Mouse (Mus musculus) MEL (cell line): ENCODE results near the gene Csad. TPM values are rescaled to one million over a fixed set of nuclear protein-coding genes. Genes with fewer than 3 reads are reported as not detected.

Source experiments
- DNase-seq: peaks from one replicate; pipeline ENCODE4 v3.0.0; 2011; ENCODE audit warnings: low read depth, low spot score
- H3K27ac ChIP-seq: 2 replicates; pipeline ENCODE4 v1.5.1; 2012; ENCODE audit warnings: low read depth, mild to moderate bottlenecking, control low read depth, low read length, moderate library complexity; ENCODE audit not compliant: control insufficient read depth
- H3K27me3 ChIP-seq, 2 experiments: fragments of 150-350 bp in 1 of 2; sonication (generic) in 1 of 2; 2 replicates each; pipeline ENCODE4 v1.6.1; 2012; ENCODE audit warnings: low read length in 2 of 2, mild to moderate bottlenecking in 2 of 2, improper control_type of control experiment in 1 of 2, moderate library complexity in 1 of 2; ENCODE audit not compliant: insufficient read depth in 2 of 2, control insufficient read depth in 1 of 2
- H3K36me3 ChIP-seq, 2 experiments: 2 replicates each; pipeline ENCODE4 v1.6.1; 2012 to 2014; ENCODE audit warnings: low read length in 2 of 2, improper control_type of control experiment in 1 of 2, inconsistent platforms in 1 of 2, mild to moderate bottlenecking in 1 of 2; ENCODE audit not compliant: insufficient read depth in 2 of 2, control insufficient read depth in 1 of 2
- H3K4me1 ChIP-seq, 2 experiments: fragments of 150-350 bp in 1 of 2; sonication (generic) in 1 of 2; 2 replicates each; pipeline ENCODE4 v1.6.1; 2012; ENCODE audit warnings: low read length in 2 of 2, improper control_type of control experiment in 1 of 2, mild to moderate bottlenecking in 1 of 2; ENCODE audit not compliant: insufficient read depth in 2 of 2, control insufficient read depth in 1 of 2
- H3K4me3 ChIP-seq, 2 experiments: fragments of 150-350 bp in 1 of 2; sonication (generic) in 1 of 2; 2 replicates each; pipeline ENCODE4 v1.5.1; 2012; ENCODE audit warnings: low read depth in 2 of 2, low read length in 2 of 2, mild to moderate bottlenecking in 2 of 2, moderate library complexity in 2 of 2, control low read depth in 1 of 2, improper control_type of control experiment in 1 of 2; ENCODE audit not compliant: control insufficient read depth in 1 of 2, insufficient read depth in 1 of 2
- H3K79me2 ChIP-seq: 2 replicates; pipeline ENCODE4 v1.6.1; 2012; ENCODE audit warnings: mild to moderate bottlenecking, low read length, moderate library complexity; ENCODE audit not compliant: control insufficient read depth, poor library complexity, insufficient read depth
- H3K9ac ChIP-seq: 2 replicates; pipeline ENCODE4 v1.6.1; 2012; ENCODE audit warnings: low read depth, mild to moderate bottlenecking, control low read depth, low read length, moderate library complexity; ENCODE audit not compliant: control insufficient read depth, poor library complexity, severe bottlenecking
- H3K9me3 ChIP-seq: fragments of 150-350 bp; sonication (generic); replicated peaks from 2 replicates; pipeline ENCODE4 v1.6.1; 2012; ENCODE audit warnings: mild to moderate bottlenecking, low read length, improper control_type of control experiment, moderate library complexity; ENCODE audit not compliant: insufficient read depth
- BHLHE40 ChIP-seq: IDR thresholded peaks from 2 replicates; pipeline ENCODE4 v1.6.1; 2012; ENCODE audit warnings: low read depth, mild to moderate bottlenecking, inconsistent platforms, low read length, improper control_type of control experiment, borderline replicate concordance
- CHD2 ChIP-seq: IDR thresholded peaks from 2 replicates; pipeline ENCODE4 v1.6.1; 2011; ENCODE audit warnings: low read length, improper control_type of control experiment
- CTCF ChIP-seq, 3 experiments: IDR thresholded peaks in 2 of 3; conservative IDR thresholded peaks in 1 of 3; 2 replicates each; pipeline ENCODE4 v1.5.1; 2011 to 2012; ENCODE audit warnings: low read length in 3 of 3, low read depth in 2 of 3, mild to moderate bottlenecking in 2 of 3, improper control_type of control experiment in 1 of 3, inconsistent platforms in 1 of 3, mixed read lengths in 1 of 3, moderate library complexity in 1 of 3; ENCODE audit not compliant: control insufficient read depth in 1 of 3, insufficient read depth in 1 of 3, poor library complexity in 1 of 3, severe bottlenecking in 1 of 3
- E2F4 ChIP-seq: IDR thresholded peaks from 2 replicates; pipeline ENCODE4 v1.6.1; 2011; ENCODE audit warnings: low read depth, low read length, improper control_type of control experiment, borderline replicate concordance
- ELF1 ChIP-seq: IDR thresholded peaks from 2 replicates; pipeline ENCODE4 v1.6.1; 2014; ENCODE audit warnings: low read depth, mild to moderate bottlenecking, inconsistent platforms, low read length, improper control_type of control experiment, moderate library complexity
- EP300 ChIP-seq, 2 experiments: IDR thresholded peaks; 2 replicates each; pipeline ENCODE4 v1.6.1; 2011; ENCODE audit warnings: improper control_type of control experiment in 2 of 2, low read length in 2 of 2, low read depth in 1 of 2, mild to moderate bottlenecking in 1 of 2
- GABPA ChIP-seq: IDR thresholded peaks from 2 replicates; pipeline ENCODE4 v1.6.1; 2012; ENCODE audit warnings: low read depth, mild to moderate bottlenecking, inconsistent platforms, low read length, improper control_type of control experiment, moderate library complexity
- GATA1 ChIP-seq: IDR thresholded peaks from 2 replicates; pipeline ENCODE4 v1.6.1; 2011; ENCODE audit warnings: low read depth, low read length, improper control_type of control experiment
- HCFC1 ChIP-seq: IDR thresholded peaks from 2 replicates; pipeline ENCODE4 v1.6.1; 2012; ENCODE audit warnings: low read depth, mild to moderate bottlenecking, inconsistent platforms, low read length, improper control_type of control experiment, moderate library complexity
- JUND ChIP-seq: IDR thresholded peaks from 2 replicates; pipeline ENCODE4 v1.6.1; 2011; ENCODE audit warnings: low read depth, mild to moderate bottlenecking, improper control_type of control experiment, low read length
- KAT2A ChIP-seq: conservative IDR thresholded peaks from 2 replicates; pipeline ENCODE4 v1.6.1; 2012; ENCODE audit warnings: low read depth, low read length, improper control_type of control experiment, inconsistent platforms
- MAFK ChIP-seq: IDR thresholded peaks from 2 replicates; pipeline ENCODE4 v1.6.1; 2011; ENCODE audit warnings: low read depth, mild to moderate bottlenecking, low read length, improper control_type of control experiment, borderline replicate concordance
- MEF2A ChIP-seq: IDR thresholded peaks from 2 replicates; pipeline ENCODE4 v1.6.1; 2014; ENCODE audit warnings: low read depth, mild to moderate bottlenecking, inconsistent platforms, low read length, improper control_type of control experiment; ENCODE audit not compliant: poor library complexity, insufficient replicate concordance, severe bottlenecking; ENCODE audit errors: extremely low read depth
- MXI1 ChIP-seq: IDR thresholded peaks from 2 replicates; pipeline ENCODE4 v1.6.1; 2011; ENCODE audit warnings: mild to moderate bottlenecking, low read depth, low read length, improper control_type of control experiment
- MYB ChIP-seq: IDR thresholded peaks from 2 replicates; pipeline ENCODE4 v1.6.1; 2011; ENCODE audit warnings: mild to moderate bottlenecking, low read depth, low read length, improper control_type of control experiment
- MYC ChIP-seq: IDR thresholded peaks from 2 replicates; pipeline ENCODE4 v1.6.1; 2011; ENCODE audit warnings: low read depth, mild to moderate bottlenecking, low read length, improper control_type of control experiment, moderate library complexity
- NELFE ChIP-seq: IDR thresholded peaks from 2 replicates; pipeline ENCODE4 v1.6.1; 2011; ENCODE audit warnings: low read depth, low read length, improper control_type of control experiment
- POLR2A ChIP-seq, 2 experiments: IDR thresholded peaks; 2 replicates each; pipeline ENCODE4 v1.6.1; 2011 to 2012; ENCODE audit warnings: low read length in 2 of 2, mild to moderate bottlenecking in 2 of 2, control low read depth in 1 of 2, improper control_type of control experiment in 1 of 2, low read depth in 1 of 2, moderate library complexity in 1 of 2; ENCODE audit not compliant: control insufficient read depth in 1 of 2, insufficient read depth in 1 of 2, poor library complexity in 1 of 2
- POLR2AphosphoS2 ChIP-seq: IDR thresholded peaks from 2 replicates; pipeline ENCODE4 v1.6.1; 2011; ENCODE audit warnings: low read length, improper control_type of control experiment
- POLR2AphosphoS5 ChIP-seq: IDR thresholded peaks from 2 replicates; pipeline ENCODE4 v1.6.1; 2012; ENCODE audit warnings: low read depth, borderline replicate concordance, mild to moderate bottlenecking, inconsistent platforms, low read length, moderate library complexity, mixed read lengths
- RAD21 ChIP-seq: IDR thresholded peaks from 2 replicates; pipeline ENCODE4 v1.6.1; 2011; ENCODE audit warnings: mild to moderate bottlenecking, low read depth, low read length, improper control_type of control experiment
- RCOR1 ChIP-seq: IDR thresholded peaks from 2 replicates; pipeline ENCODE4 v1.6.1; 2012; ENCODE audit warnings: low read depth, mild to moderate bottlenecking, inconsistent platforms, low read length, improper control_type of control experiment
- SMC3 ChIP-seq: IDR thresholded peaks from 2 replicates; pipeline ENCODE4 v1.6.1; 2011; ENCODE audit warnings: low read depth, low read length, improper control_type of control experiment
- TAL1 ChIP-seq: IDR thresholded peaks from 2 replicates; pipeline ENCODE4 v1.6.1; 2012; ENCODE audit warnings: mild to moderate bottlenecking, inconsistent platforms, low read length, moderate library complexity, mixed read lengths
- TBP ChIP-seq: IDR thresholded peaks from 2 replicates; pipeline ENCODE4 v1.8.0; 2011; ENCODE audit warnings: low read depth, low read length, improper control_type of control experiment
- UBTF ChIP-seq: IDR thresholded peaks from 2 replicates; pipeline ENCODE4 v1.6.1; 2012; ENCODE audit warnings: low read depth, mild to moderate bottlenecking, inconsistent platforms, low read length, improper control_type of control experiment, moderate library complexity, borderline replicate concordance; ENCODE audit not compliant: insufficient read depth
- USF2 ChIP-seq, 2 experiments: IDR thresholded peaks; 2 replicates each; pipeline ENCODE4 v1.6.1; 2011 to 2012; ENCODE audit warnings: improper control_type of control experiment in 2 of 2, low read length in 2 of 2, borderline replicate concordance in 1 of 2, inconsistent platforms in 1 of 2, low read depth in 1 of 2, mild to moderate bottlenecking in 1 of 2; ENCODE audit not compliant: insufficient read depth in 1 of 2
- ZC3H11A ChIP-seq: IDR thresholded peaks from 2 replicates; pipeline ENCODE4 v1.6.1; 2012; ENCODE audit warnings: low read depth, mild to moderate bottlenecking, inconsistent platforms, low read length, improper control_type of control experiment
- ZMIZ1 ChIP-seq: IDR thresholded peaks from 2 replicates; pipeline ENCODE4 v1.6.1; 2012; ENCODE audit warnings: low read depth, mild to moderate bottlenecking, inconsistent platforms, low read length, improper control_type of control experiment, moderate library complexity
- ZNF384 ChIP-seq: IDR thresholded peaks from 2 replicates; pipeline ENCODE4 v1.6.1; 2012; ENCODE audit warnings: low read depth, mild to moderate bottlenecking, inconsistent platforms, low read length, improper control_type of control experiment
- polyA plus RNA-seq, 2 experiments: library from polyadenylated mRNA; stranded (reverse) in 1 of 2; unstranded in 1 of 2; fragments of >175 nt in 1 of 2; fragments of >200 nt in 1 of 2; gene quantifications; 2 replicates each; pipeline versions ENCODE4 v1.2.1 to v1.2.4; 2012; ENCODE audit warnings: low replicate concordance in 2 of 2, low read depth in 1 of 2; ENCODE audit not compliant: insufficient read length in 2 of 2, insufficient read depth in 1 of 2, missing spikeins in 1 of 2
- total RNA-seq: library from RNA; depleted of rRNA; stranded (reverse); fragments of 300-350 nt; gene quantifications from 2 replicates; pipeline ENCODE4 v1.2.3, GENCODE M21; 2012

Csad gene
- total and polyA plus RNA-seq, 3 experiments = 4.1 to 10.5 TPM; not detected in 1

GRCm38 (mm10) chr15:102224992-102225617, 20.6 kb upstream of the Csad start (continued):
- TF ChIP-seq BHLHE40 = peak; percentile 94
- TF ChIP-seq JUND = no peak
- TF ChIP-seq E2F4 = no peak
- TF ChIP-seq MAFK = 0 out of 2 replicates have a peak, but pooled peaks have one; percentile 7
- peak; percentile 69; the same call in 1 of the 2 replicates for TF ChIP-seq HCFC1
- TF ChIP-seq MYC = peak; percentile 39; the same call in 1 of the 2 replicates
- TF ChIP-seq KAT2A = no peak
- TF ChIP-seq MYB = 0 out of 2 replicates have a peak, but pooled peaks have one; percentile 21
- TF ChIP-seq POLR2A (IDR thresholded peaks at IDR 0.05; ENCODE audit: control insufficient read depth in 1 of 2, insufficient read depth in 1 of 2, low read depth in 1 of 2, low read length in 2 of 2, poor library complexity in 1 of 2) = no peak
- no peak for TF ChIP-seq ZMIZ1
- peak; percentile 82 for TF ChIP-seq MXI1

- Histone ChIP-seq H3K79me2 (no peaks in the 10 kb centered on the region), H3K27ac (peak overlapping the region; percentile 4), H3K27me3 (no peaks in the 10 kb centered on the region), H3K36me3 (peaks cover 0 to 14% of the 10 kb centered on the region in 2 experiments; a peak in 2 of 4 replicates), H3K4me1 (peaks cover 8 to 25% of the 10 kb centered on the region in 2 experiments), H3K4me3 (peak overlapping the region in 1 of 2 experiments; percentile 0; a peak in 1 of 4 replicates), H3K9me3 (no peaks in the 10 kb centered on the region), H3K9ac (no peak overlapping the region)
- DNase-seq = peak; percentile 67
- TF ChIP-seq ZNF384 (no peak), UBTF (no peak), POLR2A (IDR thresholded peaks at IDR 0.05; ENCODE audit: control insufficient read depth in 1 of 2, insufficient read depth in 1 of 2, low read depth in 1 of 2, low read length in 2 of 2, poor library complexity in 1 of 2) (no peak), GATA1 (no peak), EP300 (IDR thresholded peaks at IDR 0.05; ENCODE audit: low read depth in 1 of 2, low read length in 2 of 2) (no peak), TAL1 (no peak), POLR2AphosphoS2 (no peak), MYC (no peak), USF2 (IDR thresholded peaks at IDR 0.05; ENCODE audit: borderline replicate concordance in 1 of 2, insufficient read depth in 1 of 2, low read depth in 1 of 2, low read length in 2 of 2) (no peak), BHLHE40 (no peak), E2F4 (no peak), KAT2A (no peak), TBP (no peak), CHD2 (no peak), POLR2AphosphoS5 (no peak), JUND (no peak), ELF1 (no peak), ZC3H11A (peak; percentile 33), MYB (no peak), NELFE (no peak), ZMIZ1 (no peak), CTCF (IDR thresholded peaks at IDR 0.05 in 2 of 3, conservative IDR thresholded peaks at IDR 0.05 in 1 of 3; ENCODE audit: control insufficient read depth in 1 of 3, insufficient read depth in 1 of 3, low read depth in 2 of 3, low read length in 3 of 3, poor library complexity in 1 of 3, severe bottlenecking in 1 of 3) (peak in 2 of 3 experiments; percentile 58 to 76; a peak in 5 of 6 replicates), RCOR1 (no peak), GABPA (no peak), MEF2A (no peak), MAFK (no peak), SMC3 (peak; percentile 39; the same call in 1 of the 2 replicates), RAD21 (peak; percentile 51)
Measured at GRCm38 (mm10) chr15:102224186-102224991, 19.9 kb upstream of the Csad start.
